Mouse (Mus musculus) G1E (cell line): ENCODE measurements at regions not wholly inside any gene's neighbourhood (a gene's known extent, or its start where the extent isn't known, plus 50 kb on each side); places are given as distances from the start of the nearest gene placed in this dataset.

Experiments
- CTCF ChIP-seq: IDR thresholded peaks from 2 replicates; pipeline ENCODE4 v1.5.1; 2012; ENCODE audit warnings: low read depth, low read length, inconsistent platforms, mixed read lengths
- GATA1 ChIP-seq: IDR thresholded peaks from 2 replicates; pipeline ENCODE4 v1.6.1; 2012; ENCODE audit warnings: borderline replicate concordance, low read length, inconsistent platforms, mixed read lengths

DNA sequence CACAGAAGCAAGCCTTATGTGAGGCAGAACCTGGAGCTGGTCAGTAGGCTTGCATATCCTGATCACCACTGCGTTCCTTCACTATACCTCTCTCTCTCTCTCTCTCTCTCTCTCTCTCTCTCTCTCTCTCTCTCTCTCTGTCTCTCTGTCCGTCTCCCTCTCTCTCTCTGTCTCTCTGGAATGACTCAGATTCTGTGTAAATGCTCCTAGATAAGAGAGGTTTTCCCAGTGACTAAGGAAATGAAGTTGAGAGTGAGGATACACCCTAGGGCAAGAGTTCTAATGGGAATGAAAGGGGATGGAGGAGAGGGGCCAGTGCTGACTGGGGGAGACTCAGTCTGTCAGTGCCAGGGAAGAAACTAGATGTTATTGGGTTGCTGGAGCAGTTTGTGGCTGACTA lies 91.6 kb upstream of the Fam3c start:
- no peak for TF ChIP-seq CTCF
- no peak for TF ChIP-seq GATA1
